Mouse (Mus musculus): ENCODE results near the gene Casc3. TPM values are rescaled to one million over a fixed set of nuclear protein-coding genes. Genes with fewer than 3 reads are reported as not detected.
A peak's percentile ranks its signal among the peaks of the same experiment; 100 is the strongest.

Gene Casc3
- total and polyA plus RNA-seq, 2 experiments from 2014 or later, result 32.2 to 39.7 TPM

DNA sequence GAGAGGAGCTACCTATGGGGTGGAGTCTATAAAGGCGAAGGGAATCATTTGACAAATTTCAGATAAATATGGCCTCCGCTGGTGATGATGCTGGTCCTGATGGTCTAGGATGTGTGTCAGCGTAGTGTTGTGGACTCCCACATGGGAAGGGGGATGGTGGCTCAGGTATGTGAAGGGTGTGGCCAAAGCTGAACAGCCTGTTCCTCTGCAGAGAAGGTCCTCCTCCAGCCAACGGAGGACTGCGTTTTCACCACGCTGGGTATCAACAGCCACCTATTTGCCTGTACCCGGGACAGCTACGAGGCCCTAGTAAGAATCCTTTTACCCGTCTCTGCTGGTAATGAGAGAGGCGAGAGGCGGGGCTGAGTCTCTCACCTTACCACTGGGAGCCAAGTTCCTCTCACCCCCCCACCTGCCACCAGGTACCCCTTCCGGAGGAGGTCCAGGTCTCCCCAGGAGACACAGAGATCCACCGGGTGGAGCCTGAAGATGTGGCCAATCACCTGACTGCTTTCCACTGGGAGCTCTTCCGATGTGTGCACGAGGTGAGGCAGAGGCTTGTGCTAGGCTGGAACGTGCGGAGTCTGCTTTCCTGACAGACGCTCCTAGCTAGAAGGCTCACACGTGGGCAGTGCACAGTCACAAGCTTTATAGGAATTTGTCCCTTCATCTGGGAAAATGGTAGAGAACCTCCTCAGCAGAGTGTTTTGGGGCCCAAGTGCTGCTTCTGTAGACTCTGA lies 42.3 kb downstream of the Casc3 start:
- H3K36me3 ChIP-seq (ENCODE audit: insufficient read depth, low read length), result peaks cover 26% of the 10 kb centered on the region
- no peak overlapping the region for H3K4me2 ChIP-seq (ENCODE audit: low read depth, low read length, poor library complexity, severe bottlenecking)
- ATAC-seq (ENCODE audit: low FRiP score) (no peak), DNase-seq (ENCODE audit: low spot score) (no peak)
- no peak overlapping the region for H3K9ac ChIP-seq (replicated peaks; ENCODE audit: low read length, poor library complexity, severe bottlenecking)
- no peak for TF ChIP-seq CTCF (IDR thresholded peaks at IDR 0.05)
- no peak overlapping the region for H3K27ac ChIP-seq (ENCODE audit: low read depth, low read length)
- H3K4me3 ChIP-seq (ENCODE audit: low read depth, low read length), result no peak overlapping the region
- 76% methylated on average over 19 of the region's 19 CpGs for WGBS
- H3K27me3 ChIP-seq (ENCODE audit: insufficient read depth, low read length), result no peaks in the 10 kb centered on the region
- peaks cover 7% of the 10 kb centered on the region; the same call in 1 of the 2 replicates for H3K4me1 ChIP-seq (ENCODE audit: insufficient read depth, low read length)
- H3K9me3 ChIP-seq (ENCODE audit: low read length), result no peaks in the 10 kb centered on the region

DNA sequence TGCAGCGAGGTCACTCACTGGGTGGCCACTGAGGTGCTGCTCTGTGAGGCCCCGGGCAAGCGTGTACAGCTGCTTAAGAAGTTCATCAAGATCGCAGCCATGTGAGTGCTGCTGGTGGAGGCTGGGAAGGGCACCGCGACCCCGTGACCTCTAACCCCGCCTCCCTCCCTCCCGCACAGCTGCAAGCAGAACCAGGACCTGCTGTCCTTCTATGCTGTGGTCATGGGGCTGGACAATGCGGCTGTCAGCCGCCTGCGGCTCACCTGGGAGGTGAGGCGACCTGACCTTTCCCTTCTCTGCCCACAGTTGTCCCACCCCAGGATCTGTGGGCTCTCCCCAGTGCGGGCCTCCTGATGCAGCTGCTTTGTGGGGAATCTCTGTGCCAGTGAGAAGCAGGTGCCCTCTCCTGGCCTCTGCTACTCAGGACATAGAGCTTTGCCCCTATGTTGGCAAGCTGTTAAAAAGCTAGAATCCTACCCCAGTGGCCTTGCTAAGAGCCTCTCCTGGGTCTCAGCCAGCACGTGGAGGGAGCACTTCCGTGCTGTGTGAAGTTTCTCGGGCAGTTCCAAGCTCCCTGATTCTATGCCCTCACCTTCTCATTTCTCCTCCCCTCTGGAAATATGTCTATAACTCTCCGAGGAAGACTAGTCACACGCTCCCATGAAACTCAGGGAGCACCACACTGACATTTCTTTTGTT lies 44.6 kb downstream of the Casc3 start:
- Histone ChIP-seq H3K4me3 (ENCODE audit: low read depth, low read length) (no peak overlapping the region), H3K27me3 (ENCODE audit: insufficient read depth, low read length) (no peaks in the 10 kb centered on the region), H3K9ac (replicated peaks; ENCODE audit: low read length, poor library complexity, severe bottlenecking) (no peak overlapping the region), H3K27ac (ENCODE audit: low read depth, low read length) (no peak overlapping the region), H3K4me1 (ENCODE audit: insufficient read depth, low read length) (peaks cover 7% of the 10 kb centered on the region; the same call in 1 of the 2 replicates), H3K9me3 (ENCODE audit: low read length) (no peaks in the 10 kb centered on the region), H3K36me3 (ENCODE audit: insufficient read depth, low read length) (peaks cover 26% of the 10 kb centered on the region), H3K4me2 (ENCODE audit: low read depth, low read length, poor library complexity, severe bottlenecking) (no peak overlapping the region)
- DNase-seq (ENCODE audit: low spot score) (peak; percentile 48), ATAC-seq (ENCODE audit: low FRiP score) (no peak)
- no peak for TF ChIP-seq CTCF (IDR thresholded peaks at IDR 0.05)
- WGBS, result 10% methylated on average over 18 of the region's 19 CpGs

DNA sequence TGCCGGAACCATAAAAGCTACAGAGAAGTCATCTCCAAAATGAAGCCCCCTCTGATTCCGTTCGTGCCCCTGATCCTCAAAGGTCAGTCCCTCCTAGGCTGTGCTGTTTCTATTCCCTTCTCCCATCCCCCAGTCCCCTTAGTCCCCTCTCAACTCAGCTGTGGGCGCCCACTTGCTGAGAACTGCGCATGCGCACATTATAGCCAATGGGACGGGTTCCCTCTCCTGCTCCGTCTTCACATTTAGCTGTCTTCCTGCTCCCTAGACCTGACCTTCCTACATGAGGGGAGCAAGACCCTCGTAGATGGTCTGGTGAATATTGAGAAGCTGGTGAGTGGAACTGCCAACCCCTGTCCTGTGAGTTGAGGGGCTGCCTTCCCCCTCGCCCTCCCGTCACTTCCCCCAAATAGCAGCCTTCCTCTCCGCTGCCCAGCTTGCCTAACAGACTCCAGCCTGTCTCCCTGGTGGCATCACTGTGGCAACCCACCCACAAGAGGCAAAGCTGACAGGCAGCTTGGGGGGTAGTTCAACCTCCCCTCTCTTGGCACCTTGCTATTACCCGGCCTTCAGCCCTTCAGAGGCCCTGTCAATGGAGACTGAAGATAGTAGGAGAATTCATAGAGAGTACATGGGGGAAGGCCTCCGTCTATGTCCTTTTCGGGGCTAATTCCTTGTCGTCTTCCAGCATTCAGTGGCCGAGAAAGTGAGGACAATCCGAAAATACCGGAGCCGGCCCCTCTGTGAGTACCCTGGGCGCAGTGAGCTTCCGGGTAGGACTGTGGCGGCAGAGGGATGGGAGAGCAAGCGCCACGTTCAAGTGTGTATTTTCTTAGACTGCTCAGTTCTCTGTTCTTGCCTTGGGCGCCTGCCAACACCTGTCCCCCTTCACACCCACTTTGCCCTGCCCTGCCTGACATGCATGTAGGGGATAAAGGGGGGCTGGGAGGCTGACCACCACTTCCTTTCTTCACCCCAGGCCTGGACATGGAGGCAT lies 45.7 kb downstream of the Casc3 start:
- H3K27ac ChIP-seq (ENCODE audit: low read depth, low read length), result no peak overlapping the region
- H3K4me3 ChIP-seq (ENCODE audit: low read depth, low read length), result 0 out of 2 replicates have a peak overlapping the region, but pooled peaks have one; percentile 3
- WGBS, result 57% methylated on average over 26 of the region's 26 CpGs
- H3K4me2 ChIP-seq (ENCODE audit: low read depth, low read length, poor library complexity, severe bottlenecking), result peak overlapping the region; percentile 22
- peaks cover 7% of the 10 kb centered on the region; the same call in 1 of the 2 replicates for H3K4me1 ChIP-seq (ENCODE audit: insufficient read depth, low read length)
- peak; percentile 80 for DNase-seq (ENCODE audit: low spot score)
- no peaks in the 10 kb centered on the region for H3K27me3 ChIP-seq (ENCODE audit: insufficient read depth, low read length)
- 0 out of 2 replicates have a peak, but pooled peaks have one; percentile 29 for ATAC-seq (ENCODE audit: low FRiP score)
- TF ChIP-seq CTCF (IDR thresholded peaks at IDR 0.05), result no peak
- no peaks in the 10 kb centered on the region for H3K9me3 ChIP-seq (ENCODE audit: low read length)
- peaks cover 26% of the 10 kb centered on the region for H3K36me3 ChIP-seq (ENCODE audit: insufficient read depth, low read length)
- 0 out of 2 replicates have a peak overlapping the region, but pooled peaks have one; percentile 13 for H3K9ac ChIP-seq (replicated peaks; ENCODE audit: low read length, poor library complexity, severe bottlenecking)

DNA sequence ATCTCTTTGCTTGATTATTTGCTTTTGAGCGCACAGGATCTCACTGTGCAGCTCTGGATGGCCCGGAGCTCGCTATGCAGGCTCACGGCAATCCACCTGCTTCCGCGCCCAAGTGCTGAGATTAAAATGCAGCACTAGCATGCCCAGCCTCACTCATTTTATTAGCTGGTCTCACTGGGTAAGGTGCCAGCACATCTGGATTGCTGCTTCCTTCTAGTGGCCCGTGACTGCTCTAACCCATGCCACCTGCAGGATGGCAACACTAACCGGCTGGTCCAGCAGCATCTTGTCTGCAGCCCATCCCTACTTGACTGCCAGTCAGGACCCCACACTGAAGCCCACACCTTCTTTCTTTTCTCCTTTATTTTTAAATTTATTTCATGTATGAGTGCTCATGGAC lies 49.4 kb downstream of the Casc3 start:
- H3K27ac ChIP-seq (ENCODE audit: low read depth, low read length), result no peak overlapping the region
- DNase-seq (ENCODE audit: low spot score) (no peak), ATAC-seq (ENCODE audit: low FRiP score) (no peak)
- no peak for TF ChIP-seq CTCF (IDR thresholded peaks at IDR 0.05)
- peaks cover 7% of the 10 kb centered on the region; the same call in 1 of the 2 replicates for H3K4me1 ChIP-seq (ENCODE audit: insufficient read depth, low read length)
- H3K9me3 ChIP-seq (ENCODE audit: low read length), result no peaks in the 10 kb centered on the region
- 87% methylated on average over 8 of the region's 8 CpGs for WGBS
- no peak overlapping the region for H3K9ac ChIP-seq (replicated peaks; ENCODE audit: low read length, poor library complexity, severe bottlenecking)
- no peak overlapping the region for H3K4me2 ChIP-seq (ENCODE audit: low read depth, low read length, poor library complexity, severe bottlenecking)
- no peak overlapping the region for H3K4me3 ChIP-seq (ENCODE audit: low read depth, low read length)
- H3K27me3 ChIP-seq (ENCODE audit: insufficient read depth, low read length), result no peaks in the 10 kb centered on the region
- peaks cover 16% of the 10 kb centered on the region for H3K36me3 ChIP-seq (ENCODE audit: insufficient read depth, low read length)

DNA sequence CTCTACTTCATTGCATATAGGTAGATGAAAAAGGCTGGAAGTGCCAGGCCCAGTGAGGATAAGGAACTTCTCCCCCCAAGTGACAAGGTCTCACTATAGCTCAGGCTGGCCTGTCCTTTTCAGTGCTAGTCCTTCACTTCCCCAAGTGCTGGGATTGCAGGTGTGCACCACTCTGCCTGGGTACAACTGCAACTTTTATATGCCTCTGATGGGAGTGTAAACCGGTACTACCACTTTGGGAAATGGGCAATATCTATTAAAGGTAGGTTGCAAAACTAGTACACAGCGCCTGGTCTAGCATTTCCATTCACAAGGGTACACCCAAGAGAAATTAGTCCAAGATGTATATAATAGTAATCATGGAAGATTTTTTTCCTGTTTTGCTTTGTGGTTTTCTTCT lies 50.0 kb downstream of the Casc3 start:
- DNase-seq (ENCODE audit: low spot score) (no peak), ATAC-seq (ENCODE audit: low FRiP score) (no peak)
- Histone ChIP-seq H3K4me3 (ENCODE audit: low read depth, low read length) (no peak overlapping the region), H3K36me3 (ENCODE audit: insufficient read depth, low read length) (peaks cover 13% of the 10 kb centered on the region), H3K4me1 (ENCODE audit: insufficient read depth, low read length) (peaks cover 7% of the 10 kb centered on the region; the same call in 1 of the 2 replicates), H3K9me3 (ENCODE audit: low read length) (no peaks in the 10 kb centered on the region), H3K27ac (ENCODE audit: low read depth, low read length) (no peak overlapping the region), H3K4me2 (ENCODE audit: low read depth, low read length, poor library complexity, severe bottlenecking) (no peak overlapping the region), H3K27me3 (ENCODE audit: insufficient read depth, low read length) (no peaks in the 10 kb centered on the region), H3K9ac (replicated peaks; ENCODE audit: low read length, poor library complexity, severe bottlenecking) (no peak overlapping the region)
- WGBS, result 98% methylated on average over 2 of the region's 2 CpGs
- no peak for TF ChIP-seq CTCF (IDR thresholded peaks at IDR 0.05)

Data from midbrain, postnatal 0 days (tissue).